21 mouse cellular contexts compared by ENCODE assay signal in genomic region chr9:22122005-22122404, GRCm38 (mm10). TPM values are rescaled to one million over a fixed set of nuclear protein-coding genes. Genes with fewer than 3 reads are reported as not detected.
DNase-seq lines count a peak whose midpoint lies in the region; ATAC-seq and TF ChIP-seq lines count a peak whose summit lies in the region.
"Had no signal": no experiment of that assay in that cellular context is flagged by ENCODE, and none has a peak within 500 bp of the region (broad histone marks: within the 10 kb centered on the region; RNA-seq: fewer than 3 reads in every experiment).

No protein-coding gene starts in this region.

- H3K27me3 ChIP-seq in splenic B cell, adult 2 months (ENCODE audit: control insufficient read depth, insufficient read depth, low read length, poor library complexity, severe bottlenecking) = no peaks in the 10 kb centered on the region
- H3K27me3 ChIP-seq: hindbrain, embryonic 12.5 days had no signal

- peak; percentile 51 for DNase-seq in lung, postnatal 36 days
- no peak for DNase-seq in lung, postnatal 14 days
- DNase-seq in splenic B cell, adult 2 months (ENCODE audit: low read depth, low spot score) = peak; percentile 80
- DNase-seq in cerebellum, adult 11 months = no peak
- DNase-seq in layer of hippocampus, adult 2 months (ENCODE audit: low spot score in 2 of 2) = no peak
- no peak for DNase-seq in thymus, postnatal 0 days (ENCODE audit: low spot score)
- DNase-seq: adrenal gland, postnatal 10 days; cerebellum, adult 11-12 months; cerebellum, postnatal 25 days; embryo, embryonic 11 days; gastrocnemius, postnatal 36 days; kidney, adult 18-20 months; layer of hippocampus, postnatal 36 days; thymus, postnatal 4 days had no signal

- H3K36me3 ChIP-seq in splenic B cell, adult 2 months (ENCODE audit: control insufficient read depth, insufficient read depth, low read length, poor library complexity, severe bottlenecking) = no peaks in the 10 kb centered on the region
- H3K36me3 ChIP-seq: hindbrain, embryonic 12.5 days had no signal

- no peak for TF ChIP-seq CTCF in layer of hippocampus, adult 2 months (conservative IDR thresholded peaks at IDR 0.05)

- peak; percentile 62 for ATAC-seq in granulocyte monocyte progenitor cell, adult 5-6 weeks (replicated peaks; ENCODE audit: poor library complexity, severe bottlenecking)
- peak; percentile 41 for ATAC-seq in megakaryocyte, adult 5-6 weeks (ENCODE audit: poor library complexity, severe bottlenecking)
- ATAC-seq: forebrain, embryonic 16.5 days; lung, postnatal 0 days; midbrain, embryonic 16.5 days had no signal

- H3K4me3 ChIP-seq in layer of hippocampus, adult 2 months = no peak overlapping the region
- H3K4me3 ChIP-seq: hindbrain, embryonic 12.5 days had no signal

- no peak overlapping the region for H3K27ac ChIP-seq in layer of hippocampus, adult 2 months
- H3K27ac ChIP-seq: hindbrain, embryonic 12.5 days; kidney, postnatal 0 days had no signal

RNA-seq across cellular contexts. Expression of gene Elof1, which starts 5.0 kb away (rescaled TPM):
- 93.9 and 132 TPM in 2 replicates for total RNA-seq in granulocyte monocyte progenitor cell, adult 5-6 weeks (2014; fragmentation: Nextera tagmentation)
- 47.3 and 56.3 TPM in 2 replicates for total RNA-seq in granulocyte monocyte progenitor cell, adult 5-6 weeks (2017)
- total RNA-seq in megakaryocyte, adult 5-6 weeks (2015) = 85.2 and 95.7 TPM in 2 replicates
- 29.7 and 42.0 TPM in 2 replicates for total RNA-seq in megakaryocyte, adult 5-6 weeks (2017)
- 10 to 100 TPM; 54.6 to 54.8 TPM for total RNA-seq in layer of hippocampus, adult 2 months (2021)
- polyA plus RNA-seq in thymus, postnatal 0 days (2015; fragmentation: Nextera tagmentation; extraction: Ambion mirVana) = 174 and 178 TPM in 2 replicates

RNA-seq across cellular contexts. Expression of gene Acp5, which starts 13.5 kb away (rescaled TPM):
- 3.9 and 4.7 TPM in 2 replicates for total RNA-seq in granulocyte monocyte progenitor cell, adult 5-6 weeks (2014; fragmentation: Nextera tagmentation)
- 1.6 and 4.6 TPM in 2 replicates for total RNA-seq in granulocyte monocyte progenitor cell, adult 5-6 weeks (2017)
- 5.5 and 10.9 TPM in 2 replicates for total RNA-seq in megakaryocyte, adult 5-6 weeks (2015)
- total RNA-seq in megakaryocyte, adult 5-6 weeks (2017) = 4.4 and 6.6 TPM in 2 replicates
- under 1 TPM; 0.27 to 0.69 TPM for total RNA-seq in layer of hippocampus, adult 2 months (2021)
- 135 TPM in 2 replicates for polyA plus RNA-seq in thymus, postnatal 0 days (2015; fragmentation: Nextera tagmentation; extraction: Ambion mirVana)
- polyA plus RNA-seq: forebrain, embryonic 16.5 days had no signal

RNA-seq across cellular contexts. Expression of gene Cnn1, which starts 23.0 kb away (rescaled TPM):
- not detected in 2 replicates for total RNA-seq in granulocyte monocyte progenitor cell, adult 5-6 weeks (2014; fragmentation: Nextera tagmentation)
- total RNA-seq in granulocyte monocyte progenitor cell, adult 5-6 weeks (2017) = not detected in 2 replicates
- total RNA-seq in megakaryocyte, adult 5-6 weeks (2015) = not detected in 2 replicates
- not detected in 2 replicates for total RNA-seq in megakaryocyte, adult 5-6 weeks (2017)
- 1 to 10 TPM in 1 of 2 experiments, under 1 TPM in 1; 0.44 to 1.4 TPM for total RNA-seq in layer of hippocampus, adult 2 months (2021)
- 1.4 and 2.9 TPM in 2 replicates for polyA plus RNA-seq in thymus, postnatal 0 days (2015; fragmentation: Nextera tagmentation; extraction: Ambion mirVana)

RNA-seq across cellular contexts. Expression of gene Pigyl, which starts 34.6 kb away (rescaled TPM):
- total RNA-seq in granulocyte monocyte progenitor cell, adult 5-6 weeks (2014; fragmentation: Nextera tagmentation) = 17.3 and 28.7 TPM in 2 replicates
- total RNA-seq in granulocyte monocyte progenitor cell, adult 5-6 weeks (2017) = 26.6 and 29.3 TPM in 2 replicates
- total RNA-seq in megakaryocyte, adult 5-6 weeks (2015) = 19.7 and 22.1 TPM in 2 replicates
- total RNA-seq in megakaryocyte, adult 5-6 weeks (2017) = 22.8 and 24.8 TPM in 2 replicates
- total RNA-seq in layer of hippocampus, adult 2 months (2021) = 10 to 100 TPM; 49.0 to 50.5 TPM
- polyA plus RNA-seq in thymus, postnatal 0 days (2015; fragmentation: Nextera tagmentation; extraction: Ambion mirVana) = 105 and 111 TPM in 2 replicates

RNA-seq across cellular contexts. Expression of gene Ecsit, which starts 36.8 kb away (rescaled TPM):
- 21.1 and 29.5 TPM in 2 replicates for total RNA-seq in granulocyte monocyte progenitor cell, adult 5-6 weeks (2014; fragmentation: Nextera tagmentation)
- total RNA-seq in granulocyte monocyte progenitor cell, adult 5-6 weeks (2017) = 28.2 and 30.3 TPM in 2 replicates
- total RNA-seq in megakaryocyte, adult 5-6 weeks (2015) = 3.9 and 5.0 TPM in 2 replicates
- 10.8 and 11.1 TPM in 2 replicates for total RNA-seq in megakaryocyte, adult 5-6 weeks (2017)
- total RNA-seq in layer of hippocampus, adult 2 months (2021) = 10 to 100 TPM; 44.7 to 47.2 TPM
- polyA plus RNA-seq in thymus, postnatal 0 days (2015; fragmentation: Nextera tagmentation; extraction: Ambion mirVana) = 44.7 and 44.8 TPM in 2 replicates

Comparison
In these comparisons a context has a peak if more than half of its experiments do, and no peak if none do; other contexts are left out.
1. DNase-seq: peak in lung, postnatal 36 days (single experiment) and splenic B cell, adult 2 months (single experiment); none in lung, postnatal 14 days (single experiment), cerebellum, adult 11 months (single experiment), layer of hippocampus, adult 2 months (0 of 2) and thymus, postnatal 0 days (single experiment).